Mouse (Mus musculus): Measurements from ENCODE around the gene 1190002N15Rik.

GRCm38 (mm10) chr9:94581661-94582060 is 43.8 kb upstream of the 1190002N15Rik start:
- no peak for TF ChIP-seq MAFK (IDR thresholded peaks at IDR 0.05; ENCODE audit: insufficient read depth, low read depth, low read length)
- TF ChIP-seq CHD2 (IDR thresholded peaks at IDR 0.05; ENCODE audit: low read depth, low read length): no peak
- no peak for TF ChIP-seq ZC3H11A (IDR thresholded peaks at IDR 0.05; ENCODE audit: borderline replicate concordance, low read depth, low read length)
- TF ChIP-seq HCFC1 (IDR thresholded peaks at IDR 0.05; ENCODE audit: borderline replicate concordance, insufficient read depth, low read length): no peak

All from ES-E14 (cell line).